Mouse (Mus musculus) layer of hippocampus, postnatal 14 days (tissue): ENCODE data around the gene Rnps1. TPM values are rescaled to one million over a fixed set of nuclear protein-coding genes. Genes with fewer than 3 reads are reported as not detected.
"Not testable (repeated sequence)": the region's sequence is repeated elsewhere in the genome, so short reads cannot be mapped to it uniquely, and the experiment has no call there.

Experiments
- DNase-seq, 2 experiments: peaks; one replicate each; pipeline ENCODE4 v3.0.0; 2021 to 2022; ENCODE audit warnings: low spot score in 2 of 2, mixed read lengths in 1 of 2
- long read RNA-seq, 2 experiments: library from polyadenylated mRNA; stranded (forward); transcript quantifications; one replicate each; pipeline ENCODE4 v2.0.0; 2021
- total RNA-seq, 2 experiments: library from RNA; stranded (reverse); gene quantifications; 2 replicates each; pipeline ENCODE4 v1.2.3; 2021

Gene Rnps1
- 100 to 1,000 TPM; 133 to 141 TPM for total RNA-seq
- long read RNA-seq, experiment 1, transcript Rnps1-207 (1 exons, 2,106 nt), result minor isoform, 14 of 135 reads
- long read RNA-seq, experiment 1, transcript Rnps1-201 (8 exons, 1,816 nt), result minor isoform, 18 of 135 reads
- long read RNA-seq, experiment 1, transcript Rnps1-203 (9 exons, 1,920 nt), result major isoform, 48 of 135 reads
- long read RNA-seq, experiment 1, transcript Rnps1-202 (7 exons, 1,646 nt), result minor isoform, 11 of 135 reads
- long read RNA-seq, experiment 1, partial matches to known transcripts, result 24 of 135 reads
- long read RNA-seq, experiment 1, other reads (novel, unspliced or antisense), result 11 of 135 reads
- long read RNA-seq, experiment 2, transcript Rnps1-207 (1 exons, 2,106 nt), result minor isoform, 8 of 132 reads
- long read RNA-seq, experiment 2, transcript Rnps1-201 (8 exons, 1,816 nt), result minor isoform, 24 of 132 reads
- long read RNA-seq, experiment 2, transcript Rnps1-202 (7 exons, 1,646 nt), result minor isoform, 12 of 132 reads
- long read RNA-seq, experiment 2, transcript Rnps1-203 (9 exons, 1,920 nt), result major isoform, 69 of 132 reads
- long read RNA-seq, experiment 2, partial matches to known transcripts, result 3 of 132 reads
- long read RNA-seq, experiment 2, other reads (novel, unspliced or antisense), result 10 of 132 reads

GRCm38 (mm10) chr17:24414230-24414976 lies at the start of gene Rnps1:
Rnps1 (plus strand) TSS chr17:24414565.
- DNase-seq, result peak; percentile 93 to 95

GRCm38 (mm10) chr17:24365863-24366262 lies 48.5 kb upstream of the Rnps1 start:
- no peak for DNase-seq

- no peak for DNase-seq
These were observed 39.2 kb upstream of the Rnps1 start for GRCm38 (mm10) chr17:24375094-24375712.

- DNase-seq, result no peak
These were observed 38.5 kb upstream of the Rnps1 start for GRCm38 (mm10) chr17:24375886-24376285.

- no peak for DNase-seq
These were observed 35.9 kb upstream of the Rnps1 start for GRCm38 (mm10) chr17:24378496-24378895.

GRCm38 (mm10) chr17:24383789-24384188 lies 30.6 kb upstream of the Rnps1 start:
- DNase-seq, result no peak

GRCm38 (mm10) chr17:24388711-24389110 lies 25.7 kb upstream of the Rnps1 start:
- no peak for DNase-seq

GRCm38 (mm10) chr17:24389865-24390264 lies 24.5 kb upstream of the Rnps1 start:
- DNase-seq, result peak; percentile 31 to 53

GRCm38 (mm10) chr17:24391149-24391548 lies 23.2 kb upstream of the Rnps1 start:
- no peak for DNase-seq

GRCm38 (mm10) chr17:24393527-24393926 lies 20.8 kb upstream of the Rnps1 start:
- DNase-seq, result no peak

GRCm38 (mm10) chr17:24394456-24394855 lies 19.9 kb upstream of the Rnps1 start:
- DNase-seq, result no peak

GRCm38 (mm10) chr17:24402371-24402770 lies 12.0 kb upstream of the Rnps1 start:
- peak in 1 of 2 experiments; percentile 27 for DNase-seq

GRCm38 (mm10) chr17:24407116-24407803 lies 7.1 kb upstream of the Rnps1 start:
- no peak for DNase-seq

GRCm38 (mm10) chr17:24413557-24414211 lies 681 bp upstream of the Rnps1 start:
- no peak for DNase-seq

- no peak for DNase-seq
These were observed 646 bp downstream of the Rnps1 start for GRCm38 (mm10) chr17:24415011-24415410.

- DNase-seq, result no peak
These were observed 1.8 kb downstream of the Rnps1 start for GRCm38 (mm10) chr17:24416051-24416652.

GRCm38 (mm10) chr17:24423114-24423513 lies 8.7 kb downstream of the Rnps1 start:
- no peak for DNase-seq

- no peak for DNase-seq
These were observed 10.1 kb downstream of the Rnps1 start for GRCm38 (mm10) chr17:24424489-24424888.

GRCm38 (mm10) chr17:24425326-24425725 lies 11.0 kb downstream of the Rnps1 start:
- DNase-seq, result not testable (repeated sequence)

- no peak for DNase-seq
These were observed 11.5 kb downstream of the Rnps1 start for GRCm38 (mm10) chr17:24425905-24426304.
